ENCODE assay signal across 8 mouse cellular contexts in the genomic region with DNA sequence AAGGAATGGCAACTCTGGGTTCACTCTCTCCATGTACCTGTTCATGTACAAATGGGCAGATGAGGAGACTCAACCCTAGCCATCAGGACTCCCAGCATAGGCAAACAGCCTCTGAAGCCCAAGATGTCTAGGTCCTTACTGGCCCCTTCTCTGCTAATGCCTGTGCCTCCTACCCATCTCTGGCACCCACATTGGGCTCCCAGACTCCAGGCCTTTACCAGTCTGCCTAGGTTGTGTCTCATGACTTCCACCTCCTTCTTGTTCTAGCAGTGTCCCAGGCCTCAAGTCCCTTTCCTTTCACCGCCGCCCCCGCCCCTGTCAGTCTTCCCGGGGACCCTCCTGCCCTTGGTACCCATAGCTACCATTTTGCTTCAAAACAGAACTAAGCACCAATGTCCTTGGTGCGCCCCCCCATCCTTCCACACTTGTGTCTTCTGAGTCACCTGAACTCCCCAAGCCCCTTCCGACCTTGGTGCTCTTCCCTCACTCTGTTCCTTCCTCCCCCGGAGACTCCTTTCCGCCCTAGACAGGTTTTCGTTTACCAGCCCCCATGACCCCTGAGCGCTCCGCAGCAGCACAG. TPM values are rescaled to one million over a fixed set of nuclear protein-coding genes. Genes with fewer than 3 reads are reported as not detected.
A peak's percentile ranks its signal among the peaks of the same experiment; 100 is the strongest.
DNase-seq lines count a peak whose midpoint lies in the region; ATAC-seq and TF ChIP-seq lines count a peak whose summit lies in the region.

No protein-coding gene starts in this region.

- WGBS in heart, adult 2 months, result 18% methylated on average over 11 of the region's 11 CpGs
- WGBS in forebrain, embryonic 10.5 days, result 33% methylated on average over 11 of the region's 11 CpGs
- WGBS in limb, embryonic 13.5 days, result 29% methylated on average over 11 of the region's 11 CpGs
- 27% methylated on average over 11 of the region's 11 CpGs for WGBS in stomach, embryonic 16.5 days

- ATAC-seq in limb, embryonic 13.5 days (ENCODE audit: low FRiP score, low read depth), result no peak
- ATAC-seq in stomach, embryonic 16.5 days (ENCODE audit: insufficient read depth, low FRiP score), result no peak

- DNase-seq in heart, adult 2 months, result peak in 1 of 2 experiments; percentile 38
- DNase-seq in heart, postnatal 10 days, result no peak
- peak; percentile 80 for DNase-seq in ES-CJ7 (ENCODE audit: low read depth, low spot score)
- peak; percentile 25 for DNase-seq in forebrain, embryonic 10.5 days (ENCODE audit: extremely low spot score, low spot score)
- no peak for DNase-seq in spleen, postnatal 10 days (ENCODE audit: low spot score in 2 of 2)
- DNase-seq in urinary bladder, postnatal 36 days (ENCODE audit: low spot score in 2 of 2), result no peak

- TF ChIP-seq EP300 in heart, adult 2 months (IDR thresholded peaks at IDR 0.05; ENCODE audit: insufficient read depth, low read depth, low read length), result no peak

- H3K36me3 ChIP-seq in heart, adult 2 months (ENCODE audit: control insufficient read depth, insufficient read depth, low read length), result peaks cover 10% of the 10 kb centered on the region
- H3K36me3 ChIP-seq in forebrain, embryonic 10.5 days (replicated peaks), result no peaks in the 10 kb centered on the region
- H3K36me3 ChIP-seq in limb, embryonic 13.5 days, result no peaks in the 10 kb centered on the region
- H3K36me3 ChIP-seq in stomach, embryonic 16.5 days (ENCODE audit: control insufficient read depth, insufficient read depth, low read length), result no peaks in the 10 kb centered on the region

- H3K4me3 ChIP-seq in heart, adult 2 months, result peak overlapping the region; percentile 64
- peak overlapping the region; percentile 82 for H3K4me3 ChIP-seq in forebrain, embryonic 10.5 days
- H3K4me3 ChIP-seq in limb, embryonic 13.5 days, result peak overlapping the region; percentile 69
- peak overlapping the region; percentile 76 for H3K4me3 ChIP-seq in stomach, embryonic 16.5 days (replicated peaks; ENCODE audit: low read length)

- H3K4me2 ChIP-seq in limb, embryonic 13.5 days (replicated peaks), result peak overlapping the region; percentile 72
- peak overlapping the region; percentile 86 for H3K4me2 ChIP-seq in stomach, embryonic 16.5 days (ENCODE audit: low read depth, low read length)

- H3K9ac ChIP-seq in heart, adult 2 months (ENCODE audit: low read depth, low read length), result peak overlapping the region; percentile 95
- peak overlapping the region; percentile 78 for H3K9ac ChIP-seq in limb, embryonic 13.5 days
- H3K9ac ChIP-seq in stomach, embryonic 16.5 days (ENCODE audit: low read length), result peak overlapping the region; percentile 80

- TF ChIP-seq POLR2A in heart, adult 2 months (IDR thresholded peaks at IDR 0.05; ENCODE audit: insufficient read depth, low read depth, low read length), result no peak

- H3K27ac ChIP-seq in heart, adult 2 months, result peak overlapping the region; percentile 88
- peak overlapping the region; percentile 83 for H3K27ac ChIP-seq in forebrain, embryonic 10.5 days
- H3K27ac ChIP-seq in limb, embryonic 13.5 days, result no peak overlapping the region
- H3K27ac ChIP-seq in stomach, embryonic 16.5 days (ENCODE audit: low read length), result no peak overlapping the region

- H3K79me2 ChIP-seq in heart, adult 2 months (replicated peaks; ENCODE audit: control insufficient read depth, insufficient read depth, low read length), result no peaks in the 10 kb centered on the region

- H3K9me3 ChIP-seq in forebrain, embryonic 10.5 days, result no peaks in the 10 kb centered on the region
- no peaks in the 10 kb centered on the region for H3K9me3 ChIP-seq in limb, embryonic 13.5 days
- H3K9me3 ChIP-seq in stomach, embryonic 16.5 days (replicated peaks; ENCODE audit: control insufficient read depth, low read length), result no peaks in the 10 kb centered on the region

- intact Hi-C loops in heart, adult 2 months (cut with DNase I), result loop anchor here (2.0 kb wide), 1 partner anchor 34 kb away; a partner anchor contains a TSS
- intact Hi-C loops in heart, postnatal 10 days (cut with DNase I), result loop anchor here (2.0 kb wide), 1 partner anchor 32 kb away; no protein-coding TSS in a partner anchor

- H3K27me3 ChIP-seq in heart, adult 2 months (ENCODE audit: control insufficient read depth, insufficient read depth, low read length), result no peaks in the 10 kb centered on the region
- peaks cover 56% of the 10 kb centered on the region for H3K27me3 ChIP-seq in forebrain, embryonic 10.5 days (ENCODE audit: poor library complexity, severe bottlenecking)
- peaks cover 17% of the 10 kb centered on the region; the same call in 1 of the 2 replicates for H3K27me3 ChIP-seq in limb, embryonic 13.5 days
- no peaks in the 10 kb centered on the region; the same call in 1 of the 2 replicates for H3K27me3 ChIP-seq in stomach, embryonic 16.5 days (ENCODE audit: control insufficient read depth, insufficient read depth, low read length)

- peaks cover 10% of the 10 kb centered on the region for H3K4me1 ChIP-seq in heart, adult 2 months (ENCODE audit: control insufficient read depth, insufficient read depth, low read length)
- H3K4me1 ChIP-seq in forebrain, embryonic 10.5 days, result peaks cover 20% of the 10 kb centered on the region
- H3K4me1 ChIP-seq in limb, embryonic 13.5 days, result peaks cover 40% of the 10 kb centered on the region
- H3K4me1 ChIP-seq in stomach, embryonic 16.5 days (ENCODE audit: control insufficient read depth, insufficient read depth, low read length), result peaks cover 14% of the 10 kb centered on the region

- TF ChIP-seq CTCF in heart, adult 2 months (IDR thresholded peaks at IDR 0.05), result no peak

RNA-seq across cellular contexts. Expression of a gene that starts 0.7 kb away (rescaled TPM):
- total RNA-seq in heart, adult 2 months (2021), result 10 to 100 TPM; 73.6 to 95.0 TPM
- polyA plus RNA-seq in heart, adult 2 months (2012; rRNA removed), result 64.8 and 66.0 TPM in 2 replicates
- 100 to 1,000 TPM in 1 of 2 experiments, 10 to 100 TPM in 1; 82.6 to 106 TPM for total RNA-seq in heart, postnatal 10 days (2021)
- 2.5 TPM in 2 replicates for polyA plus RNA-seq in forebrain, embryonic 10.5 days (2016; fragmentation: Nextera tagmentation; extraction: Ambion mirVana)
- polyA plus RNA-seq in limb, embryonic 13.5 days (2015; fragmentation: Nextera tagmentation; extraction: Ambion mirVana), result 7.4 and 8.2 TPM in 2 replicates
- 4.2 and 7.9 TPM in 2 replicates for polyA plus RNA-seq in stomach, embryonic 16.5 days (2015; fragmentation: Nextera tagmentation; extraction: Ambion mirVana)

RNA-seq across cellular contexts. Expression of a gene that starts 29.1 kb away (rescaled TPM):
- 10 to 100 TPM; 15.6 to 17.3 TPM for total RNA-seq in heart, adult 2 months (2021)
- 7.8 and 14.4 TPM in 2 replicates for polyA plus RNA-seq in heart, adult 2 months (2012; rRNA removed)
- 10 to 100 TPM; 23.5 to 25.3 TPM for total RNA-seq in heart, postnatal 10 days (2021)
- 57.4 and 59.3 TPM in 2 replicates for polyA plus RNA-seq in forebrain, embryonic 10.5 days (2016; fragmentation: Nextera tagmentation; extraction: Ambion mirVana)
- 48.3 and 52.2 TPM in 2 replicates for polyA plus RNA-seq in limb, embryonic 13.5 days (2015; fragmentation: Nextera tagmentation; extraction: Ambion mirVana)
- 31.8 and 32.8 TPM in 2 replicates for polyA plus RNA-seq in stomach, embryonic 16.5 days (2015; fragmentation: Nextera tagmentation; extraction: Ambion mirVana)

RNA-seq across cellular contexts. Expression of a gene that starts 34.3 kb away (rescaled TPM):
- total RNA-seq in heart, adult 2 months (2021), result 10 to 100 TPM; 20.1 to 20.2 TPM
- 10.5 and 21.1 TPM in 2 replicates for polyA plus RNA-seq in heart, adult 2 months (2012; rRNA removed)
- 10 to 100 TPM; 13.6 to 16.3 TPM for total RNA-seq in heart, postnatal 10 days (2021)
- 13.0 and 14.9 TPM in 2 replicates for polyA plus RNA-seq in forebrain, embryonic 10.5 days (2016; fragmentation: Nextera tagmentation; extraction: Ambion mirVana)
- 19.6 and 21.9 TPM in 2 replicates for polyA plus RNA-seq in limb, embryonic 13.5 days (2015; fragmentation: Nextera tagmentation; extraction: Ambion mirVana)
- 14.9 and 18.5 TPM in 2 replicates for polyA plus RNA-seq in stomach, embryonic 16.5 days (2015; fragmentation: Nextera tagmentation; extraction: Ambion mirVana)

Comparison
In these comparisons a context has a peak if more than half of its experiments do, and no peak if none do; other contexts are left out.
1. DNase-seq: peak in ES-CJ7 (single experiment) and forebrain, embryonic 10.5 days (single experiment); none in heart, postnatal 10 days (0 of 2), spleen, postnatal 10 days (0 of 2) and urinary bladder, postnatal 36 days (0 of 2).
2. H3K27ac ChIP-seq: peak in heart, adult 2 months (single experiment) and forebrain, embryonic 10.5 days (single experiment); none in limb, embryonic 13.5 days (single experiment) and stomach, embryonic 16.5 days (single experiment).
3. Peak in every context shown above with its lines, with median percentiles within 50 percentile points of each other: H3K4me3 ChIP-seq and H3K9ac ChIP-seq.